Comparison of ENCODE assay signal across 18 mouse cellular contexts in genomic region chr19:17554571-17554970, GRCm38 (mm10).
DNase-seq lines count a peak whose midpoint lies in the region; ATAC-seq lines count a peak whose summit lies in the region.
"Had no signal": no experiment of that assay in that cellular context is flagged by ENCODE, and none has a peak within 500 bp of the region (broad histone marks: within the 10 kb centered on the region; RNA-seq: fewer than 3 reads in every experiment).

No protein-coding gene starts in this region.

- H3K27me3 ChIP-seq in kidney, embryonic 14.5 days (ENCODE audit: control insufficient read depth, insufficient read depth, low read length) = no peaks in the 10 kb centered on the region
- no peaks in the 10 kb centered on the region for H3K27me3 ChIP-seq in limb, embryonic 10.5 days (ENCODE audit: low read depth, poor library complexity, severe bottlenecking)
- H3K27me3 ChIP-seq: embryonic facial prominence, embryonic 13.5 days; embryonic facial prominence, embryonic 15.5 days; forebrain, embryonic 13.5 days; forebrain, embryonic 15.5 days had no signal

- ATAC-seq in kidney, embryonic 14.5 days (ENCODE audit: low FRiP score, low TSS enrichment) = no peak
- ATAC-seq: forebrain, embryonic 13.5 days; forebrain, embryonic 15.5 days had no signal

- no peak overlapping the region for H3K27ac ChIP-seq in kidney, embryonic 14.5 days (ENCODE audit: low read depth, low read length)
- H3K27ac ChIP-seq in limb, embryonic 10.5 days = no peak overlapping the region
- H3K27ac ChIP-seq: embryonic facial prominence, embryonic 13.5 days; embryonic facial prominence, embryonic 15.5 days; forebrain, embryonic 13.5 days; forebrain, embryonic 15.5 days had no signal

- no peak overlapping the region for H3K9ac ChIP-seq in kidney, embryonic 14.5 days (ENCODE audit: low read depth, low read length)
- H3K9ac ChIP-seq: embryonic facial prominence, embryonic 13.5 days; embryonic facial prominence, embryonic 15.5 days; forebrain, embryonic 13.5 days; forebrain, embryonic 15.5 days had no signal

- H3K4me3 ChIP-seq in kidney, embryonic 14.5 days (ENCODE audit: low read length) = no peak overlapping the region
- H3K4me3 ChIP-seq in limb, embryonic 10.5 days = no peak overlapping the region
- H3K4me3 ChIP-seq: embryonic facial prominence, embryonic 13.5 days; embryonic facial prominence, embryonic 15.5 days; erythroblast, embryonic 14.5 days; forebrain, embryonic 13.5 days; forebrain, embryonic 15.5 days had no signal

- WGBS in kidney, embryonic 14.5 days = 95% methylated on average over 2 of the region's 2 CpGs
- WGBS in limb, embryonic 10.5 days = 92% methylated on average over 2 of the region's 2 CpGs

- DNase-seq in kidney, adult 9 months = peak; percentile 14
- DNase-seq in kidney, postnatal 10 days = no peak
- peak; percentile 19 for DNase-seq in kidney, postnatal 14 days
- peak; percentile 57 for DNase-seq in gonadal fat pad, adult 2 months (ENCODE audit: low read depth)
- DNase-seq in limb, embryonic 10.5 days (ENCODE audit: low spot score) = no peak
- DNase-seq: adrenal gland, postnatal 25 days; cerebellum, adult 11 months; cerebellum, adult 18-20 months; cerebellum, adult 8-10 months; cerebellum, adult 9-11 months; cerebellum, postnatal 36 days; embryo, embryonic 11 days had no signal

- H3K36me3 ChIP-seq in kidney, embryonic 14.5 days (ENCODE audit: control insufficient read depth, insufficient read depth, low read length) = no peaks in the 10 kb centered on the region
- no peaks in the 10 kb centered on the region for H3K36me3 ChIP-seq in limb, embryonic 10.5 days
- H3K36me3 ChIP-seq: embryonic facial prominence, embryonic 15.5 days; forebrain, embryonic 15.5 days had no signal

- no peaks in the 10 kb centered on the region for H3K4me1 ChIP-seq in kidney, embryonic 14.5 days (ENCODE audit: control insufficient read depth, insufficient read depth, low read length)
- no peaks in the 10 kb centered on the region for H3K4me1 ChIP-seq in limb, embryonic 10.5 days
- H3K4me1 ChIP-seq: embryonic facial prominence, embryonic 13.5 days; embryonic facial prominence, embryonic 15.5 days; forebrain, embryonic 13.5 days; forebrain, embryonic 15.5 days had no signal

- no peak overlapping the region for H3K4me2 ChIP-seq in kidney, embryonic 14.5 days (replicated peaks; ENCODE audit: low read depth, low read length)
- H3K4me2 ChIP-seq: embryonic facial prominence, embryonic 13.5 days; embryonic facial prominence, embryonic 15.5 days; forebrain, embryonic 13.5 days; forebrain, embryonic 15.5 days had no signal

- H3K9me3 ChIP-seq in kidney, embryonic 14.5 days (ENCODE audit: control insufficient read depth, low read length) = no peaks in the 10 kb centered on the region
- no peaks in the 10 kb centered on the region for H3K9me3 ChIP-seq in limb, embryonic 10.5 days (replicated peaks)
- H3K9me3 ChIP-seq: embryonic facial prominence, embryonic 13.5 days; embryonic facial prominence, embryonic 15.5 days; forebrain, embryonic 13.5 days; forebrain, embryonic 15.5 days had no signal

Comparison
In these comparisons a context has a peak if more than half of its experiments do, and no peak if none do; other contexts are left out.
1. DNase-seq: peak in kidney, adult 9 months (single experiment), kidney, postnatal 14 days (single experiment) and gonadal fat pad, adult 2 months (single experiment); none in kidney, postnatal 10 days (single experiment) and limb, embryonic 10.5 days (single experiment).